Mouse (Mus musculus): ENCODE measurements around the gene Ikzf4. TPM values are rescaled to one million over a fixed set of nuclear protein-coding genes. Genes with fewer than 3 reads are reported as not detected.

Ikzf4 gene
- polyA plus RNA-seq, 1 experiment: 0.04 TPM

- no peak overlapping the region for H3K4me3 ChIP-seq
- no peaks in the 10 kb centered on the region for H3K36me3 ChIP-seq (ENCODE audit: control insufficient read depth, insufficient read depth)
- H3K79me2 ChIP-seq (ENCODE audit: control insufficient read depth, insufficient read depth): no peaks in the 10 kb centered on the region
- H3K27me3 ChIP-seq (ENCODE audit: control insufficient read depth, insufficient read depth, insufficient read length): peaks cover 14% of the 10 kb centered on the region
- no peak for TF ChIP-seq TCF12 (IDR thresholded peaks at IDR 0.05; ENCODE audit: insufficient read depth, poor library complexity, severe bottlenecking)
- TF ChIP-seq MAX (IDR thresholded peaks at IDR 0.05; ENCODE audit: low read depth): no peak
- no peak for TF ChIP-seq POLR2A (IDR thresholded peaks at IDR 0.05; ENCODE audit: insufficient read length, low read depth)
- TF ChIP-seq TCF3 (IDR thresholded peaks at IDR 0.05; ENCODE audit: insufficient read length, low read depth): no peak
- TF ChIP-seq MYOG (IDR thresholded peaks at IDR 0.05; ENCODE audit: control insufficient read depth in 1 of 3, insufficient read depth in 1 of 3, insufficient read length in 2 of 3, low read depth in 2 of 3): no peak
- TF ChIP-seq POLR2AphosphoS2 (IDR thresholded peaks at IDR 0.05; ENCODE audit: insufficient read length, low read depth): no peak
- no peak for TF ChIP-seq SRF (IDR thresholded peaks at IDR 0.05; ENCODE audit: control insufficient read depth, insufficient read length, low read depth)
- no peak for TF ChIP-seq CEBPB (IDR thresholded peaks at IDR 0.05; ENCODE audit: insufficient read depth, poor library complexity, severe bottlenecking)
- no peak for TF ChIP-seq MYOD1 (IDR thresholded peaks at IDR 0.05; ENCODE audit: control insufficient read depth in 1 of 3, insufficient read length in 2 of 3, low read depth in 2 of 3)
- no peak for TF ChIP-seq REST (IDR thresholded peaks at IDR 0.05; ENCODE audit: insufficient read depth, insufficient read length)
- no peak for TF ChIP-seq E2F4 (IDR thresholded peaks at IDR 0.05; ENCODE audit: insufficient read depth)
- TF ChIP-seq USF1 (IDR thresholded peaks at IDR 0.05; ENCODE audit: low read depth): no peak
- no peak overlapping the region for H3K4me2 ChIP-seq (ENCODE audit: low read depth)
- H3ac ChIP-seq (ENCODE audit: control insufficient read depth, insufficient read length): no peak overlapping the region
These were observed 3.9 kb downstream of the Ikzf4 start for GRCm38 (mm10) chr10:128641871-128642270.

- TF ChIP-seq TCF12 (IDR thresholded peaks at IDR 0.05; ENCODE audit: insufficient read depth, poor library complexity, severe bottlenecking) (no peak), MYOG (IDR thresholded peaks at IDR 0.05; ENCODE audit: control insufficient read depth in 1 of 3, insufficient read depth in 1 of 3, insufficient read length in 2 of 3, low read depth in 2 of 3) (no peak), E2F4 (IDR thresholded peaks at IDR 0.05; ENCODE audit: insufficient read depth) (no peak), MAX (IDR thresholded peaks at IDR 0.05; ENCODE audit: low read depth) (no peak), USF1 (IDR thresholded peaks at IDR 0.05; ENCODE audit: low read depth) (no peak), MYOD1 (IDR thresholded peaks at IDR 0.05; ENCODE audit: control insufficient read depth in 1 of 3, insufficient read length in 2 of 3, low read depth in 2 of 3) (no peak), POLR2AphosphoS2 (IDR thresholded peaks at IDR 0.05; ENCODE audit: insufficient read length, low read depth) (no peak), TCF3 (IDR thresholded peaks at IDR 0.05; ENCODE audit: insufficient read length, low read depth) (no peak), REST (IDR thresholded peaks at IDR 0.05; ENCODE audit: insufficient read depth, insufficient read length) (no peak), POLR2A (IDR thresholded peaks at IDR 0.05; ENCODE audit: insufficient read length, low read depth) (no peak), SRF (IDR thresholded peaks at IDR 0.05; ENCODE audit: control insufficient read depth, insufficient read length, low read depth) (no peak), CEBPB (IDR thresholded peaks at IDR 0.05; ENCODE audit: insufficient read depth, poor library complexity, severe bottlenecking) (no peak)
- H3K79me2 ChIP-seq (ENCODE audit: control insufficient read depth, insufficient read depth): no peaks in the 10 kb centered on the region
- no peak overlapping the region for H3ac ChIP-seq (ENCODE audit: control insufficient read depth, insufficient read length)
These were observed 4.9 kb downstream of the Ikzf4 start for GRCm38 (mm10) chr10:128640891-128641290.

GRCm38 (mm10) chr10:128639999-128640398 is 5.8 kb downstream of the Ikzf4 start:
- Histone ChIP-seq H3K4me2 (ENCODE audit: low read depth) (no peak overlapping the region), H3K79me2 (ENCODE audit: control insufficient read depth, insufficient read depth) (no peaks in the 10 kb centered on the region), H3K36me3 (ENCODE audit: control insufficient read depth, insufficient read depth) (no peaks in the 10 kb centered on the region), H3ac (ENCODE audit: control insufficient read depth, insufficient read length) (no peak overlapping the region), H3K4me3 (no peak overlapping the region), H3K27me3 (ENCODE audit: control insufficient read depth, insufficient read depth, insufficient read length) (peaks cover 12% of the 10 kb centered on the region)
- TF ChIP-seq REST (IDR thresholded peaks at IDR 0.05; ENCODE audit: insufficient read depth, insufficient read length): no peak
- TF ChIP-seq MYOG (IDR thresholded peaks at IDR 0.05; ENCODE audit: control insufficient read depth in 1 of 3, insufficient read depth in 1 of 3, insufficient read length in 2 of 3, low read depth in 2 of 3): no peak
- TF ChIP-seq MYOD1 (IDR thresholded peaks at IDR 0.05; ENCODE audit: control insufficient read depth in 1 of 3, insufficient read length in 2 of 3, low read depth in 2 of 3): no peak

More at GRCm38 (mm10) chr10:128640891-128641290, 4.9 kb downstream of the Ikzf4 start:
- H3K4me2 ChIP-seq (ENCODE audit: low read depth): no peak overlapping the region
- H3K4me3 ChIP-seq: no peak overlapping the region
- H3K27me3 ChIP-seq (ENCODE audit: control insufficient read depth, insufficient read depth, insufficient read length): peaks cover 19% of the 10 kb centered on the region
- H3K36me3 ChIP-seq (ENCODE audit: control insufficient read depth, insufficient read depth): no peaks in the 10 kb centered on the region

GRCm38 (mm10) chr10:128637011-128637410 is 8.8 kb downstream of the Ikzf4 start:
- H3K4me3 ChIP-seq: no peak overlapping the region
- H3K79me2 ChIP-seq (ENCODE audit: control insufficient read depth, insufficient read depth): no peaks in the 10 kb centered on the region
- peaks cover 25% of the 10 kb centered on the region for H3K27me3 ChIP-seq (ENCODE audit: control insufficient read depth, insufficient read depth, insufficient read length)
- no peaks in the 10 kb centered on the region for H3K36me3 ChIP-seq (ENCODE audit: control insufficient read depth, insufficient read depth)
- TF ChIP-seq E2F4 (IDR thresholded peaks at IDR 0.05; ENCODE audit: insufficient read depth) (no peak), POLR2A (IDR thresholded peaks at IDR 0.05; ENCODE audit: insufficient read length, low read depth) (no peak), CEBPB (IDR thresholded peaks at IDR 0.05; ENCODE audit: insufficient read depth, poor library complexity, severe bottlenecking) (no peak), USF1 (IDR thresholded peaks at IDR 0.05; ENCODE audit: low read depth) (no peak), POLR2AphosphoS2 (IDR thresholded peaks at IDR 0.05; ENCODE audit: insufficient read length, low read depth) (no peak)
- H3ac ChIP-seq (ENCODE audit: control insufficient read depth, insufficient read length): no peak overlapping the region
- H3K4me2 ChIP-seq (ENCODE audit: low read depth): peak overlapping the region; percentile 18

- no peak overlapping the region for H3K4me3 ChIP-seq
These were observed 9.2 kb downstream of the Ikzf4 start for GRCm38 (mm10) chr10:128636561-128636960.

More at GRCm38 (mm10) chr10:128636561-128636960, 9.2 kb downstream of the Ikzf4 start:
- TF ChIP-seq TCF3 (IDR thresholded peaks at IDR 0.05; ENCODE audit: insufficient read length, low read depth): no peak
- H3K27me3 ChIP-seq (ENCODE audit: control insufficient read depth, insufficient read depth, insufficient read length): peaks cover 30% of the 10 kb centered on the region
- no peaks in the 10 kb centered on the region for H3K36me3 ChIP-seq (ENCODE audit: control insufficient read depth, insufficient read depth)
- H3ac ChIP-seq (ENCODE audit: control insufficient read depth, insufficient read length): no peak overlapping the region
- H3K79me2 ChIP-seq (ENCODE audit: control insufficient read depth, insufficient read depth): no peaks in the 10 kb centered on the region
- H3K4me2 ChIP-seq (ENCODE audit: low read depth): no peak overlapping the region

Measured in myocyte (in vitro differentiated cells).